Mouse (Mus musculus) splenic B cell, adult 2 months (primary cell): Measurements from ENCODE around the gene Rhbdd3.

ENCODE experiments used
- DNase-seq: peaks from one replicate; pipeline ENCODE4 v3.0.0-alpha.2; 2011; ENCODE audit warnings: low read depth, low spot score
- H3K27me3 ChIP-seq: 2 replicates; pipeline ENCODE4 v1.6.1; 2012; ENCODE audit warnings: mild to moderate bottlenecking, low read length, moderate library complexity, mixed read lengths; ENCODE audit not compliant: control insufficient read depth, poor library complexity, insufficient read depth, severe bottlenecking
- H3K36me3 ChIP-seq: 2 replicates; pipeline ENCODE4 v1.6.1; 2012; ENCODE audit warnings: mild to moderate bottlenecking, low read length, moderate library complexity, mixed read lengths; ENCODE audit not compliant: control insufficient read depth, poor library complexity, insufficient read depth, severe bottlenecking

Gene Rhbdd3

DNA sequence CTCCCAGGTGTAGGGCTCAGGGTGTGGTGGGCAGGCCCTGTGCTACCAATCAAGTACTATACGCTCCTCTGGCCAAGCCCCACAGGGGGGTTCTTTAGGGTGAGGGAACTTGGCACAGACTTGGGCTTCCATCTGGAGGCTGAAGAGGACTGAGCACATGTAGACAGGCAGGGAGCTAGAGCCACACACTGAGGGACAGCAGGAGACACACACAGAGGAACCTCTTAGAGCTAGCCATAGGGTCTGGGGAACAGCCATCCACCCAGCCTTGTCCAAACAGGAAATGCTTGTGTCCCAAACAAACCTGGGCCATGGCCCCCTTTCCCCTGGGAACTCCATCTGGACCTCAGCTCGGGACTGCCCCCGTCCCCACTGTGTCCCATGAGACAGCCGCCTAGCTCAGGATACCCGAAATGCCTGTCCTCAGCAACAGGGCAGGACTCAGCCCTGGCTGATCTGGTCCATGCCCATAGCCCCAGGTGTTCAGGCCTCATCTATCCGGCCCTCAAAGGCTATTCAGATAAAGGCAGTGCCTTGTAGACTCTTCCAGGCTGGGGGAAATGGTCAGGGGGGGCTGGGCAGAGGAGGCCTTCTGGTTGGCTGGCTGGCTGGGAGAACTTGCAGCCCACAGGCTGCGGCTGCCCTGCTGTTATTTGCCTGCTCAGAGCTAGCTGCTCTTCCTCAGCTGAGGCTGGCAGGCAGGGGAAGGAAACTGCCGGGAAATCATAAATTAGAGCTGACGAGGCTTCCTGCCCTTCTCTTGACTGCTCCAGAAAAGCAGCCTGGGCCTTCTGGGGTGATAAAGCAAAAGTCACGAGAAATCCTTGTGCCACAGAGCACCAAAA is 56.5 kb downstream of the Rhbdd3 start:
- no peak for DNase-seq
- Histone ChIP-seq H3K27me3 (no peaks in the 10 kb centered on the region), H3K36me3 (no peaks in the 10 kb centered on the region)
